Mouse (Mus musculus): ENCODE results near the gene Cftr. TPM values are rescaled to one million over a fixed set of nuclear protein-coding genes. Genes with fewer than 3 reads are reported as not detected.

Gene Cftr
- not detected in 2 replicates for polyA plus RNA-seq (2012; rRNA removed; ENCODE audit: low replicate concordance)

GRCm38 (mm10) chr6:18170311-18170922 is at the start of gene Cftr:
Cftr (plus strand) TSS chr6:18170687.

Other genes with a start within 250 kb of the Cftr start
- gene Wnt2, start 140.1 kb upstream of the Cftr start, polyA plus RNA-seq (2012; rRNA removed; ENCODE audit: low replicate concordance), result 9.4 and 13.8 TPM in 2 replicates
- gene Asz1, start 61.6 kb upstream of the Cftr start, polyA plus RNA-seq (2012; rRNA removed; ENCODE audit: low replicate concordance), result not detected in 2 replicates

Measured in mammary gland, adult 2 months (tissue).